22 mouse cellular contexts compared by ENCODE assay signal in the genomic region with DNA sequence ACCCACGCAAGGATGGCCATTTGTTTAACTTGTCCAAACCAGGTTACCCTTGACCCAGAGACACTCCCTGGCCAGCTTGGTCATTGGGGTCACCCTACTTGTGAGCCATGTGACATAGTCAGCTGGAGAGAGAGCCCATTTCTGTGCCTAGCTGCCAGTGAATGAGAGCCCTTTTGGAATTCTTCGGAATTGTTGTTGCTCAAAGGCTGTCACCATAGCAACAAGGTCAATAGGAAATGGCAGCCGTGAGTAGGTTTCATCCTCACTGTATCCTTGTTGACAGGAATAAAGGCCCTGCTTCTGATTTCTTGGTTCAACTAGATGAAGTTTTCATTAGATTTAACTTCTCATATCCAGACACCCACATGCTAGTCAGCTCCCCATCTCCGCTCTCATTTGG.
A peak's percentile ranks its signal among the peaks of the same experiment; 100 is the strongest.
DNase-seq lines count a peak whose midpoint lies in the region; ATAC-seq and TF ChIP-seq lines count a peak whose summit lies in the region.
"Had no signal": no experiment of that assay in that cellular context is flagged by ENCODE, and none has a peak within 500 bp of the region (broad histone marks: within the 10 kb centered on the region; RNA-seq: fewer than 3 reads in every experiment).

No protein-coding gene starts in this region.

- H3K9ac ChIP-seq in forebrain, embryonic 11.5 days (ENCODE audit: low read length): no peak overlapping the region
- no peak overlapping the region for H3K9ac ChIP-seq in forebrain, embryonic 15.5 days (replicated peaks)
- no peak overlapping the region for H3K9ac ChIP-seq in midbrain, embryonic 12.5 days (replicated peaks)
- H3K9ac ChIP-seq: heart, embryonic 15.5 days; hindbrain, embryonic 15.5 days; liver, postnatal 0 days; neural tube, embryonic 15.5 days had no signal

- no peak overlapping the region for H3K4me3 ChIP-seq in forebrain, embryonic 11.5 days (ENCODE audit: low read depth, low read length)
- no peak overlapping the region for H3K4me3 ChIP-seq in forebrain, embryonic 15.5 days
- H3K4me3 ChIP-seq in testis, adult 2 months (ENCODE audit: control insufficient read depth, low read depth, low read length): peak overlapping the region; percentile 77
- H3K4me3 ChIP-seq in midbrain, embryonic 12.5 days: no peak overlapping the region
- no peak overlapping the region for H3K4me3 ChIP-seq in layer of hippocampus, adult 2 months
- H3K4me3 ChIP-seq: heart, adult 2 months; heart, embryonic 15.5 days; hindbrain, embryonic 15.5 days; neural tube, embryonic 15.5 days had no signal

- H3K27me3 ChIP-seq in forebrain, embryonic 11.5 days (ENCODE audit: control insufficient read depth, insufficient read depth, low read length): no peaks in the 10 kb centered on the region
- peaks cover under 1% of the 10 kb centered on the region; the same call in 1 of the 2 replicates for H3K27me3 ChIP-seq in forebrain, embryonic 15.5 days
- H3K27me3 ChIP-seq in testis, adult 2 months (ENCODE audit: control insufficient read depth, insufficient read depth, low read length): no peaks in the 10 kb centered on the region
- peaks cover 50% of the 10 kb centered on the region for H3K27me3 ChIP-seq in midbrain, embryonic 12.5 days
- H3K27me3 ChIP-seq: CH12.LX had no signal

- no peak overlapping the region for H3K27ac ChIP-seq in forebrain, embryonic 11.5 days (ENCODE audit: low read depth, low read length)
- H3K27ac ChIP-seq in forebrain, embryonic 15.5 days (replicated peaks): no peak overlapping the region
- no peak overlapping the region for H3K27ac ChIP-seq in testis, adult 2 months (ENCODE audit: control insufficient read depth, insufficient read depth, low read depth, low read length)
- no peak overlapping the region for H3K27ac ChIP-seq in midbrain, embryonic 12.5 days (replicated peaks)
- no peak overlapping the region for H3K27ac ChIP-seq in layer of hippocampus, adult 2 months
- H3K27ac ChIP-seq: heart, adult 2 months; heart, embryonic 15.5 days; hindbrain, embryonic 15.5 days; neural tube, embryonic 15.5 days had no signal

- no peak overlapping the region for H3K4me2 ChIP-seq in forebrain, embryonic 11.5 days (ENCODE audit: low read depth, low read length, severe bottlenecking)
- H3K4me2 ChIP-seq in forebrain, embryonic 15.5 days (replicated peaks): no peak overlapping the region
- no peak overlapping the region for H3K4me2 ChIP-seq in midbrain, embryonic 12.5 days (replicated peaks)
- H3K4me2 ChIP-seq: heart, embryonic 15.5 days; hindbrain, embryonic 15.5 days; neural tube, embryonic 15.5 days had no signal

- no peaks in the 10 kb centered on the region for H3K36me3 ChIP-seq in forebrain, embryonic 11.5 days (ENCODE audit: control insufficient read depth, insufficient read depth, low read length)
- no peaks in the 10 kb centered on the region for H3K36me3 ChIP-seq in forebrain, embryonic 15.5 days
- no peaks in the 10 kb centered on the region for H3K36me3 ChIP-seq in testis, adult 2 months (ENCODE audit: control insufficient read depth, insufficient read depth, low read length)
- no peaks in the 10 kb centered on the region for H3K36me3 ChIP-seq in midbrain, embryonic 12.5 days
- H3K36me3 ChIP-seq: heart, embryonic 15.5 days; hindbrain, embryonic 15.5 days; neural tube, embryonic 15.5 days had no signal

- no peak for DNase-seq in forebrain, embryonic 11.5 days (ENCODE audit: low spot score)
- no peak for DNase-seq in testis, postnatal 10 days (ENCODE audit: low spot score)
- DNase-seq in layer of hippocampus, adult 2 months (ENCODE audit: low spot score in 2 of 2): no peak
- no peak for DNase-seq in thymus, adult 18-20 months
- no peak for DNase-seq in gastrocnemius, postnatal 14 days
- DNase-seq: adrenal gland, postnatal 10 days; cerebellum, adult 11-12 months; cerebellum, postnatal 25 days; heart, adult 2 months; kidney, adult 11 months; kidney, postnatal 36 days; liver; liver, postnatal 0 days; lung, postnatal 36 days; right cerebral cortex, postnatal 4 days had no signal

- 40% methylated on average over 4 of the region's 4 CpGs for WGBS in forebrain, embryonic 11.5 days
- WGBS in forebrain, embryonic 15.5 days: 38% methylated on average over 4 of the region's 4 CpGs
- WGBS in midbrain, embryonic 12.5 days: 34% methylated on average over 4 of the region's 4 CpGs

- TF ChIP-seq CTCF in testis, adult 2 months (IDR thresholded peaks at IDR 0.05; ENCODE audit: control insufficient read depth, insufficient read depth, insufficient replicate concordance, low read depth, low read length): no peak
- TF ChIP-seq CTCF in layer of hippocampus, adult 2 months (conservative IDR thresholded peaks at IDR 0.05): no peak

- H3K4me1 ChIP-seq in forebrain, embryonic 11.5 days (replicated peaks; ENCODE audit: control insufficient read depth, insufficient read depth, low read length): peaks cover 12% of the 10 kb centered on the region
- peaks cover 40% of the 10 kb centered on the region for H3K4me1 ChIP-seq in forebrain, embryonic 15.5 days
- H3K4me1 ChIP-seq in testis, adult 2 months (ENCODE audit: control insufficient read depth, insufficient read depth, low read length): peaks cover 7% of the 10 kb centered on the region; the same call in 1 of the 2 replicates
- peaks cover 37% of the 10 kb centered on the region for H3K4me1 ChIP-seq in midbrain, embryonic 12.5 days

- peak; percentile 37; the same call in 1 of the 2 replicates for ATAC-seq in forebrain, embryonic 11.5 days (replicated peaks; ENCODE audit: low FRiP score)
- no peak for ATAC-seq in forebrain, embryonic 15.5 days (replicated peaks)
- ATAC-seq in midbrain, embryonic 12.5 days (ENCODE audit: low FRiP score, low read depth): 0 out of 2 replicates have a peak, but pooled peaks have one; percentile 21
- ATAC-seq: liver, postnatal 0 days had no signal

- no peak for TF ChIP-seq POLR2A in testis, adult 2 months (IDR thresholded peaks at IDR 0.05; ENCODE audit: control insufficient read depth, low read depth, low read length)

- intact Hi-C loops in gastrocnemius, postnatal 14 days (cut with DNase I; ENCODE audit: low total_unique reads): loop anchor here (10.0 kb wide), 1 partner anchor 700 kb away; no protein-coding TSS in a partner anchor

- no peaks in the 10 kb centered on the region for H3K9me3 ChIP-seq in forebrain, embryonic 11.5 days (ENCODE audit: control insufficient read depth, low read length)
- no peaks in the 10 kb centered on the region for H3K9me3 ChIP-seq in forebrain, embryonic 15.5 days
- no peaks in the 10 kb centered on the region for H3K9me3 ChIP-seq in midbrain, embryonic 12.5 days
- H3K9me3 ChIP-seq: heart, embryonic 15.5 days; hindbrain, embryonic 15.5 days; neural tube, embryonic 15.5 days had no signal
